Mouse (Mus musculus) kidney, adult 2 months (tissue): ENCODE measurements at regions not wholly inside any gene's neighbourhood (a gene's known extent, or its start where the extent isn't known, plus 50 kb on each side); places are given as distances from the start of the nearest gene placed in this dataset.

Experiments
- DNase-seq: peaks from one replicate; pipeline ENCODE4 v3.0.0; 2021
- H3K27ac ChIP-seq: fragments of 200-500 bp; 2 replicates; pipeline ENCODE4 v1.5.1; 2012; ENCODE audit warnings: low read depth, low read length, control low read depth, inconsistent platforms; ENCODE audit not compliant: insufficient read depth
- H3K27me3 ChIP-seq: fragments of 200-500 bp; replicated peaks from 2 replicates; pipeline ENCODE4 v1.6.1; 2012; ENCODE audit warnings: mild to moderate bottlenecking, moderate library complexity, low read length, inconsistent platforms; ENCODE audit not compliant: control insufficient read depth, insufficient read depth
- H3K36me3 ChIP-seq: fragments of 200-500 bp; 2 replicates; pipeline ENCODE4 v1.6.1; 2012; ENCODE audit warnings: mild to moderate bottlenecking, moderate library complexity, low read length, inconsistent platforms; ENCODE audit not compliant: control insufficient read depth, insufficient read depth
- H3K4me1 ChIP-seq: fragments of 200-500 bp; 2 replicates; pipeline ENCODE4 v1.6.1; 2011; ENCODE audit warnings: low read length; ENCODE audit not compliant: control insufficient read depth, insufficient read depth
- H3K4me3 ChIP-seq: fragments of 200-500 bp; 2 replicates; pipeline ENCODE4 v1.5.1; 2011; ENCODE audit warnings: mild to moderate bottlenecking, low read depth, low read length, control low read depth; ENCODE audit not compliant: insufficient read depth
- CTCF ChIP-seq: fragments of 200-500 bp; conservative IDR thresholded peaks from 2 replicates; pipeline ENCODE4 v1.5.1; 2011; ENCODE audit warnings: low read depth, mild to moderate bottlenecking, control low read depth, low read length, moderate library complexity, mixed read lengths; ENCODE audit not compliant: insufficient read depth, insufficient read length
- POLR2A ChIP-seq: fragments of 200-500 bp; IDR thresholded peaks from one replicate; pipeline ENCODE4 v1.6.1; 2011; ENCODE audit warnings: low read depth, low read length, control low read depth
- WGBS: fragments of 180-500 bp; shearing (Covaris S2); methylation state at CpG from one replicate; pipeline ENCODE4 v1.1.7; 2018; 5-methylcytosine and 5-hydroxymethylcytosine counted together

- Histone ChIP-seq H3K4me1 (peaks cover 11% of the 10 kb centered on the region; the same call in 1 of the 2 replicates), H3K27ac (no peak overlapping the region), H3K36me3 (no peaks in the 10 kb centered on the region), H3K4me3 (no peak overlapping the region), H3K27me3 (no peaks in the 10 kb centered on the region)
- TF ChIP-seq CTCF (no peak), POLR2A (no peak)
- 38% methylated on average over 2 of the region's 2 CpGs for WGBS
- DNase-seq, result no peak
These were observed 213.0 kb upstream of the Tle3 start for GRCm38 (mm10) chr9:61159159-61159558.

- Histone ChIP-seq H3K4me1 (peaks cover 11% of the 10 kb centered on the region; the same call in 1 of the 2 replicates), H3K4me3 (no peak overlapping the region), H3K27ac (no peak overlapping the region), H3K36me3 (no peaks in the 10 kb centered on the region), H3K27me3 (no peaks in the 10 kb centered on the region)
- 35% methylated on average over 10 of the region's 10 CpGs for WGBS
- peak; percentile 80 for DNase-seq
- TF ChIP-seq POLR2A, result no peak
- TF ChIP-seq CTCF, result no peak
These were observed 212.6 kb upstream of the Tle3 start for GRCm38 (mm10) chr9:61159616-61160015.

DNA sequence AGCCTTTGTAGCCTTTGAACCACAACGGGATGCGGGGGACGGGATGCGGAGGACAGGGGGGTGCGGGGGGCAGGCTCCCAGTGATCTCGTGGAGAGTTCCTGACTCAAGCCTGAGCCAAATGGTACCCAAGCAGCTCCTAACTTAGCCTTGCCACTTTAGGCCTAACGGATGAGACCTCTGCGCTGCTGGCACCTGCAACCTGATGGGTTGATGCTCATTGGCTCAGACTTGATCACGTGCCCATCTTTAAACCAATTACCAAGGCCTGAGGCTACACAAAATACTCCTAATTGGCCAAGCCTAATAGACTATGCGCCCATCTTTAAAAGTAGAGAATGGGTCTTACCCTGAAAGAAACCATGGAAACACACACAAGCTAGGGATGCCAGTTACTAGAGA lies 209.3 kb upstream of the Tle3 start:
- TF ChIP-seq CTCF (no peak), POLR2A (no peak)
- Histone ChIP-seq H3K4me3 (no peak overlapping the region), H3K4me1 (peaks cover 11% of the 10 kb centered on the region; the same call in 1 of the 2 replicates), H3K27ac (no peak overlapping the region), H3K27me3 (no peaks in the 10 kb centered on the region), H3K36me3 (no peaks in the 10 kb centered on the region)
- DNase-seq, result no peak
- 95% methylated on average over 10 of the region's 10 CpGs for WGBS

GRCm38 (mm10) chr9:61163671-61164288 lies 208.4 kb upstream of the Tle3 start:
- peak; percentile 36 for DNase-seq

DNA sequence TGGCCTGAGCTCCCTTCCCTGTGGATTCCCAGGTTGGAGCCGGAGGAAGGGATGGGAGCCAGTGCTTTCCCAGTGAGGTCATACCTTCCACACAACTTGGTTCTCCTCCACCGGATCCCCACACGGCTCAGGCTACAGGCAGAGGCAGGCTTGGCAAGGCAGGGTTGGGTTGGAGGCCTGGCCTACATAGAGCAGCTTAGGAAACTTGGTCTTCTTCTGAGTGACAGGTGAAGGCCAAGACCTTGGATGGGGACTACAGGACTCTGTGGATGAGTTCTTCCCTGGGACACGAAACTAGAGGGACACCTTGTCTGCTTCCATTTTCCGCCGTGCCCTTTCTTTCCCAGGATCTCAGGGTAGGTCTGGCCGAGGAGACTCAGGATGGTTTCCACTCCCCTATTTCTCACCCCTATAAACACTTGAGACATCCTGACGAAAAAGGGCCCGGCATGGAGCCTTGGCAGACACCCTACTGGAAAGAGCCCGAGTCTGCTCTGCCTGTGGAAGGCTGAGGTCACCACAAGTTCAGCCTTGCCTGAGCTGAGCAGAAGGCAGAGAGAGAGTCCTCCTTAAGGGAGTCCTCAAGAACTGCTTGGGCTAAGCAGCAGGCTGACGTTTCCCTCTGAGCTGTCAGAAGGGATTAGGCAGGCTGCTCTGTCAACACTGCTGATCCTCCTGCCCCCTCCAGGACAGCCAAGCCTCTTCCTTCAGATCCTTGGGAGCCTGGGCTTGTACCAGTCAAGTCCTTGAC lies 207.5 kb upstream of the Tle3 start:
- 0 out of 2 replicates have a peak, but pooled peaks cover 2% of the 10 kb centered on the region for H3K4me1 ChIP-seq
- H3K27me3 ChIP-seq, result no peaks in the 10 kb centered on the region
- H3K4me3 ChIP-seq, result no peak overlapping the region
- TF ChIP-seq POLR2A, result no peak
- TF ChIP-seq CTCF, result no peak
- 72% methylated on average over 11 of the region's 11 CpGs for WGBS
- no peak overlapping the region for H3K27ac ChIP-seq
- H3K36me3 ChIP-seq, result no peaks in the 10 kb centered on the region
- peak; percentile 27 for DNase-seq

More at GRCm38 (mm10) chr9:61163671-61164288, 208.4 kb upstream of the Tle3 start:
- Histone ChIP-seq H3K4me3 (no peak overlapping the region), H3K27me3 (no peaks in the 10 kb centered on the region), H3K36me3 (no peaks in the 10 kb centered on the region), H3K27ac (no peak overlapping the region), H3K4me1 (peaks cover 7% of the 10 kb centered on the region; the same call in 1 of the 2 replicates)
- 65% methylated on average over 19 of the region's 19 CpGs for WGBS
- no peak for TF ChIP-seq POLR2A
- no peak for TF ChIP-seq CTCF

- 89% methylated on average over 2 of the region's 2 CpGs for WGBS
- no peak overlapping the region for H3K4me3 ChIP-seq
- no peaks in the 10 kb centered on the region for H3K4me1 ChIP-seq
- H3K27me3 ChIP-seq, result no peaks in the 10 kb centered on the region
- TF ChIP-seq CTCF (no peak), POLR2A (no peak)
- no peaks in the 10 kb centered on the region for H3K36me3 ChIP-seq
- no peak overlapping the region for H3K27ac ChIP-seq
- no peak for DNase-seq
These were observed 206.1 kb upstream of the Tle3 start for GRCm38 (mm10) chr9:61166115-61166514.
